Mouse (Mus musculus) left cerebral cortex, adult 8-10 months (tissue): ENCODE measurements around the gene Stk39. TPM values are rescaled to one million over a fixed set of nuclear protein-coding genes. Genes with fewer than 3 reads are reported as not detected.

ENCODE experiments used
- DNase-seq, 2 experiments: peaks; one replicate each; pipeline ENCODE4 v3.0.0; 2022; ENCODE audit warnings: low spot score in 2 of 2
- total RNA-seq, 4 experiments: library from RNA; stranded (reverse); gene quantifications; 2 replicates each; pipeline ENCODE4 v1.2.4; 2022

Stk39 gene
- total RNA-seq, 4 experiments from 2014 or later: 88.4 to 96.1 (median 92.5) TPM

- DNase-seq: no peak
Measured at GRCm38 (mm10) chr2:68382394-68383059, 89.5 kb downstream of the Stk39 start.

- DNase-seq: no peak
Measured at GRCm38 (mm10) chr2:68381881-68382280, 90.2 kb downstream of the Stk39 start.

- no peak for DNase-seq
Measured at GRCm38 (mm10) chr2:68381205-68381604, 90.9 kb downstream of the Stk39 start.

- DNase-seq: no peak
Measured at GRCm38 (mm10) chr2:68379631-68380030, 92.4 kb downstream of the Stk39 start.

- DNase-seq: no peak
Measured at GRCm38 (mm10) chr2:68378319-68378718, 93.7 kb downstream of the Stk39 start.

GRCm38 (mm10) chr2:68377251-68377681 lies 94.8 kb downstream of the Stk39 start:
- DNase-seq: no peak

GRCm38 (mm10) chr2:68376660-68377059 lies 95.4 kb downstream of the Stk39 start:
- DNase-seq: no peak

- no peak for DNase-seq
Measured at GRCm38 (mm10) chr2:68374202-68374601, 97.9 kb downstream of the Stk39 start.

GRCm38 (mm10) chr2:68371912-68372311 lies 100.2 kb downstream of the Stk39 start:
- no peak for DNase-seq

GRCm38 (mm10) chr2:68370326-68370725 lies 101.7 kb downstream of the Stk39 start:
- no peak for DNase-seq

GRCm38 (mm10) chr2:68369080-68369479 lies 103.0 kb downstream of the Stk39 start:
- DNase-seq: no peak

- peak in 1 of 2 experiments; percentile 67 for DNase-seq
Measured at GRCm38 (mm10) chr2:68367944-68368343, 104.1 kb downstream of the Stk39 start.

GRCm38 (mm10) chr2:68366897-68367193 lies 105.2 kb downstream of the Stk39 start:
- DNase-seq: no peak

GRCm38 (mm10) chr2:68366091-68366896 lies 105.8 kb downstream of the Stk39 start:
- DNase-seq: no peak

- DNase-seq: no peak
Measured at GRCm38 (mm10) chr2:68365504-68365903, 106.6 kb downstream of the Stk39 start.

GRCm38 (mm10) chr2:68364181-68364900 lies 107.7 kb downstream of the Stk39 start:
- no peak for DNase-seq

GRCm38 (mm10) chr2:68363159-68363558 lies 108.9 kb downstream of the Stk39 start:
- DNase-seq: no peak

GRCm38 (mm10) chr2:68361701-68362100 lies 110.4 kb downstream of the Stk39 start:
- peak in 1 of 2 experiments; percentile 36 for DNase-seq

- DNase-seq: peak; percentile 40 to 53
Measured at GRCm38 (mm10) chr2:68350621-68351020, 121.4 kb downstream of the Stk39 start.

- peak; percentile 59 to 64 for DNase-seq
Measured at GRCm38 (mm10) chr2:68349593-68350383, 122.3 kb downstream of the Stk39 start.

- DNase-seq: peak in 1 of 2 experiments; percentile 55
Measured at GRCm38 (mm10) chr2:68348966-68349365, 123.1 kb downstream of the Stk39 start.
